Mouse (Mus musculus) brain, embryonic 14.5 days (tissue): Measurements from ENCODE around the gene Tada1. TPM values are rescaled to one million over a fixed set of nuclear protein-coding genes. Genes with fewer than 3 reads are reported as not detected.
A peak's percentile ranks its signal among the peaks of the same experiment; 100 is the strongest.

Source experiments
- DNase-seq: peaks from one replicate; pipeline ENCODE4 v3.0.0-alpha.2; 2011; ENCODE audit warnings: low read depth
- CTCF ChIP-seq: fragments of 200-500 bp; IDR thresholded peaks from 2 replicates; pipeline ENCODE4 v1.5.1; 2012; ENCODE audit warnings: inconsistent platforms, mild to moderate bottlenecking, moderate library complexity, borderline replicate concordance; ENCODE audit not compliant: insufficient read depth, insufficient read length; ENCODE audit errors: extremely low read depth
- POLR2A ChIP-seq: fragments of 200-500 bp; IDR thresholded peaks from 2 replicates; pipeline ENCODE4 v1.6.1; 2012; ENCODE audit warnings: mild to moderate bottlenecking, inconsistent platforms, borderline replicate concordance; ENCODE audit not compliant: poor library complexity, insufficient read depth, insufficient read length, severe bottlenecking; ENCODE audit errors: extremely low read depth
- polyA plus RNA-seq: library from polyadenylated mRNA; depleted of rRNA; stranded (reverse); fragments of >200 nt; gene quantifications from 2 replicates; pipeline ENCODE4 v1.2.3, GENCODE M21; 2012

Tada1 gene
- polyA plus RNA-seq, 1 experiment = 69.1 TPM

DNA sequence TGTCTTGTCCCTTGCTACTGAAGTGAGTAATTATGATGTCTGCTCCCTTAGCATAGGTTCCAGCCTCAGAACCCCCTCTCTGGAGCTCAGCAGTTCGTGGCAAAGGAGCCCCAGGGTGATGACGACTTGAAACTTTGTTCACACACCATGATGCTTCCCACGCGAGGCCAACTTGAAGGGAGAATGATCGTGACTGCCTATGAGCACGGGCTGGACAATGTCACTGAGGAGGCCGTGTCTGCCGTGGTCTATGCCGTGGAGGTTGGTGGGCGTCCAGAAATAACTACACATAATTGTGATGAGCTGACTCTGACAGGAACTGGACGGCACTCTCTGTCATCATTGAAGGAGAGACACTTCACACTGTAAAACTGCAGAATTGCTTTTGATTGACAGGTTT is 9.6 kb downstream of the Tada1 start:
- DNase-seq = no peak
- TF ChIP-seq POLR2A (no peak), CTCF (no peak)

DNA sequence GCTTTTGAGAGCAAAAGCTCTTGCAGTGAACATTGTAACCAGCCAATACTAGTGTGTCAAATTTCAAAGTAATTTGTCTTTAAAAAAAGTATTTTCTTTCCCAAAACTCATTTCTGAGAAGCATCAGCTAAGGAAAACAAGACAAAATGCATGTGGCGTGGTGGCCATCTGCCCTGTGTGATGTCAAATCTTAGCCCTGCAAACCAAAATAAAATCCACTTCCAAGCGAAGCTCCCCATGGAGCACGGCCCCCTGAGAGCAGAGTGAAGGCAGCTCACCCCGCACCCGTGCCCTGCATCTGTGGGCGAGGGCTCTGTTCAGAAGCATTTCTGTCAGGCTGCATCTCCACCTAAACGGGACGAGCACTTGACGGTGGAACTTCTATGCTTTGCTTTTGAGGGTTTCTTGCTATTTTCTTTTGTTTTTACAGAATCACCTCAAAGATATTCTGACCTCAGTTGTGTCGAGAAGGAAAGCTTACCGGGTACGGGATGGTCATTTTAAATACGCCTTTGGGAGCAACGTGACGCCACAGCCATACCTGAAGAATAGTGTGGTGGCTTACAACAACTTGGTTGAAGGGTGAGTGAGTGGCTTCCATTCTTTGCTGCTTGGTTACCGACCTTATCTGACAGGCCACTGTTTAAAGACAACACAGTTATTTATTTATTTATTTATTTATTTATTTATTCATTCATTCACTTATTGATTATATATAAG is 10.7 kb downstream of the Tada1 start:
- TF ChIP-seq POLR2A (no peak), CTCF (no peak)
- no peak for DNase-seq

DNA sequence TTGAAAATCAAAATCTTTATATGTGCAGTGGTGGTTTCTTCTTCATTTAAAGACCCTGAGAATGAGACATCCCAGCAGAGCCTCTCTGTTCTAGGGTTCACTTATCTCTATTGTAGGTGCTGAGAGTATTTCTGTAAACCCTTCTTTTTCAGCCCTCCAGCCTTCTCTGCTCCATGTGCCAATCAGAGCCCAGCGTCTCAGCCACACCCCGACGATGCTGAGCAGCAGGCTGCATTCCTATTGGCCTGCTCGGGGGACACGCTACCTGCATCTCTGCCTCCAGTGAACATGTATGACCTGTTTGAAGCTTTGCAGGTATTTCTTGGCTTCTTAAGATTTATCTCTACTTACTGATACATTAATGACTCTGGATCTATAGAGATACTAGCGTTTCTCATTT is 12.8 kb downstream of the Tada1 start:
- TF ChIP-seq CTCF = no peak
- TF ChIP-seq POLR2A = no peak
- DNase-seq = no peak

DNA sequence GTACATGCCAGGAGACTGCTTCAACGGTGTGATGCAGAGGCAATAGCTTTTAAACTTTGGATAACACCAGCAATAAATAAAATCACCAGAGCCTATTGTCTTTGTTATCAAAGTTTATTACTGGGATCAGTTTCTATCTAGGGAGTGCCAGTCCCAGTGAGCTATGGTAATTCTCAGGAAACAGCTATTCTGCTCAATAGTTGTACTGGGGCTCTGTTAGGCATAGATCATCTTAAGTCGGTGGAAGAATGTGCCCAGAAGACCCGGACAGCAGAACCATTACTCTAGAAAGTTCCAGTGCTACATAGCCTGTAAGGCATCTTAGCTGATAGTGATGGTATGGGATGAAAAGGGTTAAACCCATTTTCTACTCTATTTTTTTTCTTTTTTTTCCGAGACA is 15.9 kb downstream of the Tada1 start:
- no peak for TF ChIP-seq POLR2A
- TF ChIP-seq CTCF = no peak
- DNase-seq = no peak

- DNase-seq = no peak
- TF ChIP-seq POLR2A (no peak), CTCF (no peak)
These were observed 16.8 kb downstream of the Tada1 start for GRCm38 (mm10) chr1:166395661-166396060.

DNA sequence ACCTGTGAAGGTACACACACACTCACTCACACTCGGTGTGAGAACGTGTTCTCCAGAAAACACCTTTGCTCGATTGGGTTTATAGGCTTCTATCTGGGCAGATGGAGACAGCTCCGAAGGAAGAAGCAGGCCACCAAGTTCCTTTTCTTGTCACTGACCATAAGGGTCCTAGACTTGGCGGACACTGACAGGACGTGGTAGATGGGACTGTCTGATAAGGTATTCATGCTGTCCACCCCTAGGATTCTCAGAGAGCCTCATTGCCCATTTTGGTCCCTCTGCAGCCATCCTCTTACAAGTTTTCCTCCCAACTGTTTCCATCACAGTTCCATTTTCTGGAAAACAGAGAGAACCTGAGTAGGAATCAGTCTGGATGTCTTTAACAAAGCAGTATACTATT is 17.5 kb downstream of the Tada1 start:
- TF ChIP-seq CTCF = no peak
- no peak for TF ChIP-seq POLR2A
- DNase-seq = no peak

- DNase-seq = peak; percentile 72
- TF ChIP-seq CTCF = no peak
- TF ChIP-seq POLR2A = no peak
These were observed 22.6 kb downstream of the Tada1 start for GRCm38 (mm10) chr1:166401455-166401854.

DNA sequence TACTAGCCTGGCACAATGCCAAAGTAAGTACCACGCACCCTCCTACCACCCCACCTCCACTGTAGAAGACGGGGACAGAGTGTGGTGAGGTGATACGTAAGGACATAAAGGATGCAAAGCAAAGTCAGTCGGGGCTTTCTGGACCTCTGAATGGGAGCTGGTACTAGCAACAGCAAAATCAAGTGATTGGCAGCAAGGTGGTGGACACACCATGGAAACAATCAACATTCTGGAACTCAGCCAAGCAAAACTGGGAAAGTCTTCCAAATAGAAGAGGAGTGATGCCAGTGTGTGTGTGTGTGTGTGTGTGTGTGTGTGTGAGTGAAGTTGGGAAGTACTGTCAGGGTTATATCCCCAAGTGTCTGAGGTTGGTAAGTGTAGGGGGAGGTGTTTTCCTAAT is 23.1 kb downstream of the Tada1 start:
- peak; percentile 82 for DNase-seq
- TF ChIP-seq CTCF = no peak

GRCm38 (mm10) chr1:166403846-166404245 is 24.9 kb downstream of the Tada1 start:
- no peak for DNase-seq
- TF ChIP-seq POLR2A = no peak
- TF ChIP-seq CTCF = no peak

DNA sequence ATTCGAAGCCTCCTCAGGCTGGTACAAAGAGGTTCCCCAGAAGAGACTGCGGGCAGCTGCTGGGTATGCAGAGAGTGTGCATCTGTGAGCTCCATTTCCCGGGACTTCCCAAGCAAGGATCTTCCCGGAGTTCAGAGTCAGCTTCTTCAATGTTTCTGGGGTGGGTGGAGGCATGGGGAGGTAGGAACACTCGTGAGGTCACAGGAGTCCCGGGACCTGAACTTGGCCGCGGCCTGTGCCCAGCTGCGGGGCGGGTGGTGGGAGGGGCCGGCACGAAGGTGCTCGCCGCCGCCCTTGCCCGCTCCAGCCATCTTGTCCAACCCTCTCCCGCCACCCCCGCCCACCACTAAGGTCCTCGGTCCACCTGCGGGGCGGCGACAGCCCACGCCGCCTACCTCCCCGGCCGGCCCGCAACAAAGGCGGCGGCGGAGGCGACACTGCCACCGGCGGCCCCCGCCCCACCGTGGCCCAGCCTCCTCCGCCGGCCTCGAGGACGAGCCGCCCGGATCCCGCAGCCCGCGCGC is 30.3 kb downstream of the Tada1 start:
- peak; percentile 58 for DNase-seq
- TF ChIP-seq POLR2A (no peak), CTCF (no peak)

GRCm38 (mm10) chr1:166409701-166410220 is 30.9 kb downstream of the Tada1 start, which contains the start of gene Pogk:
Gene Pogk (minus strand): TSS chr1:166409863.
- DNase-seq = peak; percentile 96
- TF ChIP-seq POLR2A (peak; percentile 99), CTCF (no peak)

- DNase-seq = no peak
- no peak for TF ChIP-seq CTCF
- no peak for TF ChIP-seq POLR2A
These were observed 32.6 kb downstream of the Tada1 start for GRCm38 (mm10) chr1:166411541-166411940.

GRCm38 (mm10) chr1:166412266-166412665 is 33.4 kb downstream of the Tada1 start:
- TF ChIP-seq POLR2A = no peak
- no peak for TF ChIP-seq CTCF
- DNase-seq = no peak
